Mouse (Mus musculus) hindlimb bud, embryonic 11.5 days (tissue): Measurements from ENCODE around the gene Gm26602.

Source experiments
- DNase-seq: peaks from one replicate; pipeline ENCODE4 v3.0.0-alpha.2; 2012; ENCODE audit warnings: low read depth, low spot score; ENCODE audit errors: extremely low spot score

Gm26602 gene

DNA sequence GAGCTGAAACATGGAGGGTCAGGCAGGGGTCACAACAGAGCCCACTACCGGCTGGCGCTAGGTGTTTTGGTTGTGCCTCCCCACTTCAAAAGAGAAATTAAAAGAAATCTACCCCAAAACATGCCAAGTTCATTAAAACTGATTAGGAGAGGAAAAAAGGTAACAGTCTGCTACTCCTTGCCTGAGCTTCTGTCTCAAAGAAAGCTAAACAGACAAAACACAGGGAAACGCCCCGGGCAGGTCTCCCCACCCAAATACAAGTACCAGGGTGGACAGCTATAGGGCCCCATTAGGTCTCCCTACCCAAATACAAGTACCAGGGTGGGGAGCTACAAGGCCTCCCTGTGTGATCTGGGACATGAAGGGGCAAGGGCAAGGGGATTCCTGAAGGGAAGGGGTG, at the start of gene Gm26602:
TSS of gene Gm26602 (plus strand) at position 301 of the 400 bp plus-strand sequence.
- no peak for DNase-seq

DNA sequence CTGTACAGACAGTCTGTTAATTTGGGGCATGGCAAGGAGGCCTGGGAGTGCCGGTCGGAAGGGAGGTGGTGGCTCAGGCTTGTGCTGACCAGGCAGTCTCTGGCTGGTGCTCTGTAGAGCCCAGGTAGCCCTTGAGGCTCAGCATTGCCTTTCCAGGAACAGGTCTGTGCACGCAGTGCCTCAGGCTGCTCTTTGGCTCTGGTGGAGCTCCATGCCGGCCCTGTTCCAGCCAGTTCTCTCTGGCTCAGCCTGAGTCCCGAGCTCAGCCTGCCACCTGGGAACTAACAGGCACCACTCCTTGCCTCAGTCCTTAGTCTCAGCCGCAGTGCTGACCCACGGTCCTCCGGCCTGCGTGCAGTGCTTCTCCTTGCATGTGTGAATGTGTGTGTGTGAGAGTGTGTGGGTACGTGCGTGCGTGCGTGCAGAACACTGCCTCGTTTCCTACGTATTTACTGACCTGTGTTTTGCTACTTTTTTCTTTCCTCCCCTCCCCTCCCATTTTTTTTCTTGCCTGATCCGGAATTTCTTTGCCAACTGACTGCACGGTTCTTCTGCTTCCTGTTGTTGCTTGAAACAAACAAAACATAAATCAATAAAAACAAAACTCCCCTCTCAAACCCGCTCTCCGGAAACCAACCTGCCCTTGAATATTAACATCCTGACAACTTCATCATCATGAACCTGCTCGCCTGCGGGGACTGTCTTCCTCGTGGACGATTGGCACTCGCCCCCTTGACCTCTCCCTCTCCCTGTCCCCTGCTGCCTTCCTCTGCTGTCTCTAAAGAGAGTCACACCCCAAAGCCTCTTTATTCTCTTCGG, 49.2 kb upstream of the Gm26602 start:
- no peak for DNase-seq

DNA sequence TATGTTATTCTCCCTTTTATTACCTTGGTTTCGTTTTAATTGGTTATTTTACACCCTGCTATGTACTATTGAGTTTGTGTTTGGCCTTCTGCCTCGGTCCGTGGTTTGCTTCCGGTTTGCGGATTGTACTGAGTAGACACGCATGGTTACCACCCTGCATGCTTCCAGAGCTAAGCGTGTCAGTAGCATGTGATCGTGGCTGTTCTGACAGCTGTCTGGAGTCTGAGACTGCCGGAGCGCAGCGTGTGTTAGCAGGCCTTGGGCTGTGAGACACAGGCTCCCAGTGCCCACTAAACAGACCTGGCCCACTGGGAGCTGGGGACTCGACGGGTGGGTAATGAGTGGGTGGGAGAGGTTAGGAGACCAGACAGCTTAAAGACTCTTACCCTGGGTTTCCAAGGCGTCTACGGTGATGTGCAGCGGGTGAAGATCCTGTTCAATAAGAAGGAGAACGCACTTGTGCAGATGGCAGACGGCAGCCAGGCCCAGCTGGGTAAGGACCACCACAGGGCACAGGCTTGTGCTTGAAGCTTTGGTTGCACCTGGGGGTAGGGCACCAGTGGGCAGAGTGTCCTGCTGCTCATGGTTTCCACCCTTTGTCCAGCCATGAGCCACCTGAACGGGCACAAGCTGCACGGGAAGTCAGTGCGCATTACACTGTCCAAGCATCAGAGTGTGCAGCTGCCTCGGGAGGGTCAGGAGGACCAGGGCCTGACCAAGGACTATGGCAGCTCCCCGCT, 48.4 kb upstream of the Gm26602 start:
- DNase-seq = no peak

DNA sequence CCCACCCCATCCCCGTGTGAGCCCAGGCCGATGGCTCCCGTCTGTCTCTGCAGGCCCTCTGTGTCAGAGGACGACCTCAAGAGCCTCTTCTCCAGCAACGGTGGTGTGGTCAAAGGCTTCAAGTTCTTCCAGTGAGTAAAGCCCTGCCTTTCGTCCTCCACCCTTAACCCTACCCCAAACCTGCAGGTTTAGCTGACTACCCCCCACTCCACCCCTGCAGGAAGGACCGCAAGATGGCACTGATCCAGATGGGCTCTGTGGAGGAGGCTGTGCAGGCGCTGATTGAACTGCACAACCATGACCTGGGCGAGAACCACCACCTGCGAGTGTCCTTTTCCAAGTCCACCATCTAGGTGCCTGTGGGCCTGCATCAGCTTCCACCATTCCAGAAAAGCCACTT, 47.7 kb upstream of the Gm26602 start:
- no peak for DNase-seq

DNA sequence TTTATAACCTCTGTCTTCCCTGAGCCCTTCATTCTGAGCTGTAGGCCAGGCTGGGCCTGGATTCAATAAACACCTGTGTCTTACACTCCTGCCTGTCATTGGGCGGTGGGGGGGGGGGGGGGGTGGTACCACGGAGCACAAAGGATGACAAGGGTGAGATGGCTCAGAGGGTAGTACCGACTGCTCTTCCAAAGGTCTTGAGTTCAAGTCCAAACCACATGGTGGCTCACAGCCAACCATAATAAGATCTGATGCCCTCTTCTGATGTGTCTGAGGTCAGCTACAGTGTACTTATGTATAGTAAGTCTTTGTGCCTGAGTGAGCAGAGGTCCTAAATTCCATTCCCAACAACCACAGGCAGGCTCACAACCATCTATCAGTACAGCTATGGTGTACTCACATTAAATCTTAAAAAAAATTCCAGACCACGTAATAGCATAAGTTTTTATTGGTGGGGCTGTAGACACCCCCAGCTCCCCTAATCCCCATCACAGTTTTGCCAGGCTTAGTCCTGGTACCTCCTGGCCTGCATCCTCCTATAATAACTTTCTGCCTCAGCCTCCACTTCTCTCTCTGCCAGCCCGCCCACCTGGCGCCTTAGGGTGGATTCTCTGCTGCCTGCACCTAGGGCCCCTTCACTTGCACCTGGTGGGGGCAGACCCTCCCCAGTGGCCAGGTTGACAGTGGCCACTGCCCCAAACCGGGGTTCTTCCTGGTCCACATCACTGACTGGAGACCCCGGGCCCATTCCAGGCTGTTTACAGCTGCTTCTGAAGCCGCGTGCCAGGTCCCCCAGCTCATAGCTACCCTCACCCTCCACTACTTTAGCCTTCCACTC, 46.1 kb upstream of the Gm26602 start:
- no peak for DNase-seq

DNA sequence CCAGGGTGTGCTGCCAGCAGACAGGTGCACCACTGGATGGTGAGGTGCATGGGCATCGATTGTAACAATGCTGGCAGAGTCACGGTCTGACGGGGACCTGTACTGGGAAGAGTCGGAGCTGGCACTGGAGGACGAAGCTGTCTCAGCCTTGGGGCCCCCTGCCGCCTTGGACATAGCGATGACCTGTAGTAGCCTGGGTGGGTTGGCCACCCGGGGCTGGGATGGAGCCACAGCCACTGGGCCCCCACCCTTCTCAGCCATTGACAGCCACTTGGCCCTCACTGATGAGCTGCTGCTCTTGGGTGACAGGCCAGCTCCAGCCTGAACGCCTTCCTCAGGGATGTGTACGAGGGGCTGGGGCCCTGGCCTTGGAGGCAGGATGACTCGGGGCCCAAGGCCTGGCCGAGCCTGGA, 45.5 kb upstream of the Gm26602 start:
- no peak for DNase-seq

DNA sequence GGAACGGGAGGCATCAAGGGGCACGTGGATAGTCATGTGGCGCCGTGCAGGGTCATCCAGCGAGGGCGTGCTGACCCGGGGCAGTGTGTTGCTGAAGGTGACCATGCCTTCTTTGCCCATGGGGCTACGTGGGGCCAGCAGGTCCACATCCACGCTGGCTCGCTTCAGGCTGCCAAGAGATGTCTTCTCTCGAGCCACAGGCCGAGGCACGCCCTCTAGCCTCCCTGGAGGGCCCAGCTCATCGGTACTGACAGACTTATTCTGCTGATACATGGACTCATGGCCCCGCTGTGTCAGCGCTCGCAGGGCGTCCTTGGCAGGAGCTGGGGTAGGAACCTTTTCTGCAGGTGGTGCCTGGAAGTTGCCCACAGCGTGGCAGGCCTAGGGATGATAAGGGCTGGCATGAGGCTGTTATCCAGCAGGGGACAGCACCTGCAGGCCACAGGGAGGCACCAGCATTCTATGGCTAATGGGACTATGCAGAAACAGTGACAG, 44.8 kb upstream of the Gm26602 start:
- DNase-seq = no peak

DNA sequence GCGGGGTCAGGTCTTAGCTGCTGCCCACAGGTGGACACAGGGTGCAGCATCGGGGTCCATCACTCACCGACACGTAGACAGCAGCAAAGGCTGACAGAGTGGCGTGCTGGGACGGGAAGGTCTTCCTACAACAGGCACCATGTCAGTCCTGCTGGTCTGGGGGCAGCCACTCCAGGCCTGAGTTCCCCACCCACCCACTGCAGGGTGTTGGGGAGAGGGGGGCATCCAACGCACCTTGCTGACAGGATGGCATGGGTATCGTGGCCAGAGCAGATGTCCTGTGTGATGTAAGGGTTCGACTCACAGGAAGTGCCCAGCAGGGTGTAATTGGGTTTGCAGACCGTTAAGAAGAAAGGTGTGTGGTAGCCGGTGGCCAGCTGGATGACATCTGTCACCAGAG, 44.1 kb upstream of the Gm26602 start:
- DNase-seq = no peak

DNA sequence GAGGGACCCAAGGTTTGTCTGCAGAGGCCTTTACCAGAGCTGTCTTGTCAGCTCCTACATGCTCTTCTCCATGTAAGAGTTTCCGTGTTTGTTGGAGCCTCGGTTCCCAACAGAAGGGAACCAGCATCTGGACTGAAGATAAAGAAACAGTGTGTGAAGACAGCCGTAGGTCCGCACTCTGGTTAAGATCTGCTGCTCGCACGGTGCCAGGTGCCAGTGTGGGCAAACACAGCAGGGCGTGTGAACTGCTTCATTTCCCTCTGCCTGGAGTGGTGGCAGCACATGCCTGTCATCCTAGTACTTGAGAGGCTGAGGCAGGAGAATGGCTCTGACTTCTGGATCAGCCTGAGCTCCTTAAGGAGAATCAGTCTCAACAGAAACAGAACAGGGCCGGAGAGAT, 38.8 kb upstream of the Gm26602 start:
- DNase-seq = no peak

DNA sequence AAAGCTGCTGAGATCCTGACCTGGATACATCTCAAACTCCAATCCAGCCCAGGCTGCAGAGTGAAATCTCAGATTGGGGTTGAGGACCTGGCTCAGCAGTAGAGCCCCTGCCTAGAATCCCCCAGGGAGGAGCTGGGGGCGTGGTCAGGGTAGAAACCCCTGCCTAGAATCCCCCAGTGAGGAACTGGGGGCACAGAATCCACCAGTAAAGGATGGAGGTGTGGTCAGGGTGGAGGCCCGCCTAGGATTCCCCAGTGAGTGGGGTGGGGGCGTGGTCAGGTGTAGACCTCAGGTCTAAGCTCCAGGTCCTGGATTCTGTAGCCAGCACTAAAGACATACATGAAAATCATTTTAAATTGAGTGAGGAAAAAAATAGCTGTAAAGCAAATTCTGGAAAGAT, 37.8 kb upstream of the Gm26602 start:
- DNase-seq = no peak

DNA sequence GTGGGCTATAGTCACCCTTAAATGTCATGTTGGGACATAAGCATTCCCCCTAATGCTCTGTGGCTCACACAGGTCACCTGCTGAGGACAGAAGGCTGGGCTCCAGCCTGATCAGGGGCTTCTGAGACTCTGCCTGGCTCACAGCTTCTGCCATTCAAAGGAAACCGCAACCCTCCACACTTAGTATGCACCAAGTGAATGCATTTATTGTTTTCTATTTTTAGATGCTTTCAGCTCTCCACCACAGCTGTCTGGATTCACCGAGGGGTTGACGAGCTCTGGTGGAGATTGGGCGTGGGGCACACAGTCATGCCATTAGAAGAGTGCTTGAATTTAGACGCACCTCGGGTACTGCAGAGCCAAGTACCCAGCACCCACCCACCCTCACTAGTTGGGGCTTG, 37.3 kb upstream of the Gm26602 start:
- DNase-seq = no peak

DNA sequence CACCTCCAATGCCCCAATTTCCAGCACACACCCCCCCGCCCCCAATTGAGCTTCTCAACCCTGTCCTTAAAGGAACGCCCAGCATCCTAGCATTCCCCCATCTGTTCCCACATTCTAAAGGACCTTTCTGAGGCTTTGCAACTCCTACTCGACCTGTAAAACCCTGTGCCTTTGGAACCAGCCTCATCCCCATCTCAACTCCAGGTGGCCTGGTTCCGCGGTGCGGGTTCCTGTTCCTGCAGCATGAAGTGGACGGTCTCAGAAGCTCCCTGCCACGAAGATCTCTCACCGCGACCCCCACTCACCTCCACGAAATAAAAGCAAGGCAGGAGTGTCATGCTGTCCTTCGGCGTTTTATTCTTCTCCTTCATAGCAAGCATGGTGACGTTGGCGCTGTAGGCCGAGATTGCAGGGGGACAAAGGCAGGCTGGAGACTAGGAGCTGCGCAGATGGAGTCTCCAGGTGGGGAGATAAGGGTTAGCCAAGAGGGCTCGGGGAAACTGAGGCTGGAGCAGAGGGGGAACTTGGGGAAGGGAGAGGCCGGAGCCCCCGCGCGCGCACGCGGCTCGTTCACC, 36.9 kb upstream of the Gm26602 start:
- no peak for DNase-seq

DNA sequence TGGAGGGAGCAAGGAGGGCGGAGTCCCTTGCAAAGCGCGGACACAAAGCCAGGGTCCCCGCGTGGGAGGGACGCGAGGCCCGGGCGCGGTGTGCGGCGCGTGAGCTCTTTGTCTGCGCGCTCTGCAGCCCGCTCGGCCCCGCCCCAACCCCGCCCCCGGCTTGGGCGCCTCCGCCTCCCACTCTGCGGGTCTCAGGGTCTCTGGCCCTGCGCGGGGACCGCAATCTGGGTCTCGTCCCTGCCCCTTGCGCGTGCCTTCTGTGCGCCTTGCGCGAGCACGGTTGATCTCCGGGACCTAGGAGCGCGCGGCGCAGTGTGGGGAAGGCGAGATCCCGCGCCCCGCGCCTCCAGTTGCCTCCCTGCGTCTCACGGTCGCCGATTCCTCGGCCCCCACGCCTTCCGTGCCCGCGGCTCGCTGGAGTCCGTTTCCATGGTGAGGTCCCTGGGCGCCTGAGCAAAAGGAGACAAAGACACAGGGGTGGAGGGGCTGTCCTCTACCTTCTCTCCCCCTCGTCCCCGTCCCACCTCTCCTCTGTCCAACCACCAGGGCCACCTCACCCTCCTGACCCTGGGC, 36.3 kb upstream of the Gm26602 start, which contains the start of the genes Prtn3 and Plppr3:
TSS of gene Prtn3 (plus strand) at position 187 of the 573 bp plus-strand sequence.
TSS of gene Plppr3 (minus strand) at position 345 of the 573 bp plus-strand sequence.
- no peak for DNase-seq

DNA sequence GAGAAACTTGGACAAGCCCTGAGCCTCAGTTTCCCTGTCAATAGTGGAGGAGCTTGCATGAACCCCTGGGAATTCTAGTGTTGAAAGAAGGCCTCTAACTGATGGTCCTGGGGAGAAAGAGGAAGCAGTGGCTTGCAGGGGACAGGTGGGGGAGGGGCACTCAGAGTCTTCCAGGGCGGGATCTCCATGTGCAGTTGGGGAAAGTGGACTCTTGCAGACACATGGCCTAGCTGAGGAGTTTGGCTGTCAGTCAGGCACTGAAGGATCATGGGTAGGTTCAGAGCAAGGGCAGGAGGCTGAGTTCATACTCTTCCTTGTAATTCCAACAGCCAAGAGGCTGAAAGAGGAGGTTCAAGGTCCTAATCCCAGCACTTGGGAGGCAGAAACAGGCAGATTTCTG, 33.5 kb upstream of the Gm26602 start:
- DNase-seq = no peak

DNA sequence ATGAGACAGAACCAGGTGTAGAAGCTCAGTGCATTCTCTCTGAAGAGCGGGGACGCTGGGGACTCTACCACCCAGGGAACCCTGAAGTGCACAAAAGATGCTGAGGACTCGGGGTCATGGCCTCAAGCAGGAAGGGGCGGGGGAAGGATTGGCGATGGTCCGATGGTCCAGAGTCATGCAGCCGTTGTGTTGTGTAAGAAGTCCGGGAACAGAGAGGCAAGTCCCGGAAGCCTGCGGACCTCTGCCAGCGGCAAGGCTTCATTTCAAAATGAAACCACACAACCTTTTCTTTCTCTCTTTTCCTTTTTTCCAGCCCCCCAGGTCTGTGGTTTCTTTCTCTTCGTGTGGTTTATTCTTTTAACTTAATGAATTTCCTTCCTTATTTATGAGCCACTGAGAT, 32.9 kb upstream of the Gm26602 start:
- DNase-seq = no peak

DNA sequence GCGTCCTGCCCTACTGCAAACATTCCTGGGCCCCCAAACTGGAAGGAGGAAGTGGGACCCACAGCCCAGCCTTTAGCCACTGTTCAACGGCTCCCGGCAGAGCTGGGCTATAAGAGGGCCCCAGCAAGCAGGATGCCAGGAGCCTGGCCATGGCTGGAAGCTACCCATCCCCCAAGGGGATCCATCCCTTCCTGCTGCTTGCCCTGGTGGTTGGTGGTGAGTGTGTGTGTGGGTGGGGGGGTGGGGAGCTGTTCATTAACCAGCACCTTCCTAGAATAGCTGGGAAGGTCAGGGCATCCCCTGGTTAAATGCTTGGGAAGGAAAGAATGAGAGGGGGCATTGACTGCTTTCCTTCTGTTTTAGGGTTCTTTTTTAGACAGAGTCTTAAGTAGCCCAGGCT, 31.1 kb upstream of the Gm26602 start:
- no peak for DNase-seq

DNA sequence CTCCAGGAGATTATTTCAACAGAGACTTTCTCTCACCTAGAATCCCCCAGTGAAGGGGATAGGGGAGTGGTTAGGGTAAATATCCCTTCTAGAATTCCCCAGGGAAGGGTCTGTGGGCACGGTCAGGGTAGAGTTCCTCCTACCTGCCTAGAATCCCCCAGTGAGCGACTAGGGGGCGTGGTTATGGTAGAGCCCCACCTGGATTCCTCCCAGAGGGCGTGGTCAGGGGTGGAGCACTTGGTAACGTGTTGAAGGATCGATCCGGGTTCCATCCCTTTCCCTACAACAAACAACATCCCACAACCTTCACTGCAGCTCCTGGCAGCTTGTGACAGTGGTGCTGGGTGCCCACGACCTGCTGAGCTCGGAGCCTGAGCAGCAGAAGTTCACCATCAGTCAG, 29.9 kb upstream of the Gm26602 start:
- no peak for DNase-seq

DNA sequence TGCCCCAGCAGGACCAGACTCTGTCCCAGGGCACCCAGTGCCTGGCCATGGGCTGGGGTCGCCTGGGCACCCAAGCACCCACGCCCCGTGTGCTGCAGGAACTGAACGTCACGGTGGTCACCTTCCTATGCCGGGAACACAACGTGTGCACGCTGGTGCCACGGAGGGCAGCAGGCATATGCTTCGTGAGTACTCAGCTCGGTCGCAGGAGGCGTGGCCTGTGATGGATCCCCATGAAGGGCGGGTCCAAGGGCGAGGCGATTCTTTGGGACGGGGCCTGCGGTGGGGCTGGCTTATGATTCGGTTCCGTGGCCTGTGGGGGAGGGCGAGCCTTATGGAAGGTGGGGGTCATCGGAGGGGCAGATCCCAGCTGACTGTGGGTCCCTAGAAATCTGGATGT, 28.7 kb upstream of the Gm26602 start:
- no peak for DNase-seq

DNA sequence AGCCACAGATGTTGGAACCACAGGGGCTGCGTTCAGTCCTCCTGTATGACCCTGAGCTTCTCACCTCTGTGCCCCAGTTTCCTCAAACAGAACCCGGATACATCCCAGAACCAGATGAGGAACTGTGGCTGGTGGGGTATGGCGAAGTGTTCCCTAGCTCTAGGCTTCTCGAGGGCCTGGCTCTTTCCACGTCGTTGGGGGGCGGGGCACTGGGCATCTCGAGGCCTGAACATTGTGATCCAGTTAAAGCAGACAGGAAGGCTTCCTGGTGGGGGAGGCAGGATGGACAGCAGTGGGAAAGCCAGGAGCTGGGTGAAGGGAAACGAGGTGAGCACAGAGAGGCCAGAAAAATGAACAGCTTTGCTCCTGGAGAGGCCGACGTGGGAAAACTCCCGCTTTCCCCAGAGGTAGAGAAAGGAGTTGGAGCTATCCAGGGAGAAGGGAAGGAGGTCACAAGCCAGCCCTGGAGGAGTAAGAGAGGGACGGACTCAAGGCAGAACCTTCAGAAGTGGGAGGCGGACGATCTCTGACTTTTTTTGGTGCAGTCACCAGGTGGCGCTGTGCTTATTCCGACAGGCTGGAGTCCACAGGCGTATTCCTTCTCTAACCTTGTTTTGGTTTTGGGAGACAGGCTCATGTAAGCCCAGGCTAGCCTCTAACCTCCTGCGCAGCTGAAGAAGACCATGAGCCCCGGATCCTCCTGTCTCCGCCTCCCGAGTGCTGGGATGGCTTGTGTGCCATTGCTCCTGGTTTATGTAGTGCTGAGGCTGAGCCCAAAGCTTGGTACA, 27.2 kb upstream of the Gm26602 start:
- DNase-seq = peak; percentile 57

DNA sequence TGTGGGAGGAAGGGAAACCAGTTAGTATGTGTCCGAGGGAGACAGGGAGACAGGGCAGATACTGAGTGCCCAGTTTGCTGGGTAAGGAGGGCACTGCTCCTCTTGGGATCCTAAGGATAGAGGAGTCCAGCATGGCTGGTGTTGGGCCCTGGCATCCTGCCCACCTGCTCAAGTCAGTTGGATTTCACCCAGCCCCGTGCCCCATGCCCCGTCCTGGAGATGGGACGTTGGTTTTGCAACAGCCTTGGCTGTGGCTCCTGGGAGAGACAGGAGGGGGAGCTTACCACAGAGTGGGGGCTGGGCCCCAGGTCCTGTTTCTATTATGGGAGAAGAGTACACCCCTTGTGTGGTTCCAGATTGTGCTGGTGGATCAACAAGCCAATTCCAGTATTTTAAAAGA, 26.2 kb upstream of the Gm26602 start:
- no peak for DNase-seq
